Mouse (Mus musculus): ENCODE results near the gene Pdcd4. TPM values are rescaled to one million over a fixed set of nuclear protein-coding genes. Genes with fewer than 3 reads are reported as not detected.

Gene Pdcd4
- polyA plus RNA-seq, 1 experiment from 2014 or later, result 72.9 TPM

DNA sequence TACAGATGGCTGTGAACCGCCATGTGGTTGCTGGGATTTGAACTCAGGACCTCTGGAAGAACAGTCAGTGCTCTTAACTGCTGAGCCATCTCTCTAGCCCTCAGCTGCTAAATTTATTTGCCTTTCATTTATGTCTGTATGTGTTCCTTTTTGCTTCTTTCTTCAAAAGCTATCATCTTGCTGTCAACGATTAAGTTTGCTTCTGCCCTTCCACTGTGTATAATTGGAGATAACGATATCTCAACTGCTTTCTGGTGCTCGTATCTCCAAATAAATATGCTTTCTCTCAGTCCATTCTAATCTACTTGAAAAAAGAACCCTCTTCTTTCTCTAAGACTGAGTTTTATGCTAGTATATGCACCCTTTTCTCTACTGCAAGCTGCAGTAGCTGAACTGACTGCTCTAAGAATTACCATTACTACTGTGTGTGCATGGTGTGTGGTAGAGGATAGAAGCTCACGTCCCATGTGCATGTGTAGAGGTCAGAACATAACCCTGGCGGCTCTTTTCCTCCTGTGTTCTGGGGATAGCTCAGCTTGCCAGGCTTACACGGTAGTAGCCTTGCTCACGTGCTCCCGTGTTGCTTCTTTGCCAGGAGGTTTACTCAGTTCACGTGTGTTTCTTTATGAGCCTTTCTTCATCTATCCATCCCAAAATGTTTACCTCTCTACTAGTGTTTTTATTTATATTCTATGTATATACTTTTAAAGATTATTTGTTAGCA, 73.0 kb downstream of the Pdcd4 start:
- H3K4me2 ChIP-seq (ENCODE audit: low read length), result no peak overlapping the region
- 87% methylated on average over 10 of the region's 10 CpGs for WGBS
- H3K36me3 ChIP-seq (ENCODE audit: control insufficient read depth, insufficient read depth, low read length), result no peaks in the 10 kb centered on the region
- ATAC-seq (replicated peaks; ENCODE audit: low FRiP score, low TSS enrichment, low read depth), result no peak
- H3K4me3 ChIP-seq (ENCODE audit: low read depth, low read length), result no peak overlapping the region
- H3K9me3 ChIP-seq (ENCODE audit: control insufficient read depth, low read length), result no peaks in the 10 kb centered on the region
- no peak overlapping the region for H3K27ac ChIP-seq (ENCODE audit: low read depth)
- H3K9ac ChIP-seq (ENCODE audit: low read length), result no peak overlapping the region
- H3K4me1 ChIP-seq (replicated peaks; ENCODE audit: control insufficient read depth, insufficient read depth, low read length), result no peaks in the 10 kb centered on the region
- no peaks in the 10 kb centered on the region for H3K27me3 ChIP-seq (replicated peaks; ENCODE audit: control insufficient read depth, insufficient read depth, low read length)
- DNase-seq (ENCODE audit: low spot score), result no peak

DNA sequence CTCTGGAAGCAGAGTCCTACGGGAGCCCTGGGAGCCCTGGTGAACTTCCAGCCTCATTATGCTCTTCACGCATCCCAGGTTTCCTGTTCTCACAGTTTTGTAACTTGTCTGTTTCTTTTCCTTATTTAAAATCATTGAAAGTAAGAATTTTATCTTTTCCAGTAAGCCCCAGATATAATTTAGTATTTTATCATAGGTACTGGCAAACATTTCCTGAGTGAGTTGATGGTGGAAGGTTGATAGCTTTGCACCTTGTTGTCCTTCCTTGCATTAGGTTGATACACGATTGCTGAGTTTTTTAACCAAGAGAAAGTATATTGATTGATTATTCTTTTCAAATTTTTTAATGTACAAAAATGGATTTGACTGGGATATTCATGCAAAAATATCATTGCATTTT, 77.2 kb downstream of the Pdcd4 start:
- no peaks in the 10 kb centered on the region for H3K36me3 ChIP-seq (ENCODE audit: control insufficient read depth, insufficient read depth, low read length)
- no peaks in the 10 kb centered on the region for H3K4me1 ChIP-seq (replicated peaks; ENCODE audit: control insufficient read depth, insufficient read depth, low read length)
- H3K27me3 ChIP-seq (replicated peaks; ENCODE audit: control insufficient read depth, insufficient read depth, low read length), result no peaks in the 10 kb centered on the region
- H3K9me3 ChIP-seq (ENCODE audit: control insufficient read depth, low read length), result no peaks in the 10 kb centered on the region
- no peak overlapping the region for H3K4me2 ChIP-seq (ENCODE audit: low read length)
- no peak overlapping the region for H3K4me3 ChIP-seq (ENCODE audit: low read depth, low read length)
- no peak for ATAC-seq (replicated peaks; ENCODE audit: low FRiP score, low TSS enrichment, low read depth)
- 90% methylated on average over 3 of the region's 3 CpGs for WGBS
- no peak overlapping the region for H3K27ac ChIP-seq (ENCODE audit: low read depth)
- DNase-seq (ENCODE audit: low spot score), result no peak
- no peak overlapping the region for H3K9ac ChIP-seq (ENCODE audit: low read length)

DNA sequence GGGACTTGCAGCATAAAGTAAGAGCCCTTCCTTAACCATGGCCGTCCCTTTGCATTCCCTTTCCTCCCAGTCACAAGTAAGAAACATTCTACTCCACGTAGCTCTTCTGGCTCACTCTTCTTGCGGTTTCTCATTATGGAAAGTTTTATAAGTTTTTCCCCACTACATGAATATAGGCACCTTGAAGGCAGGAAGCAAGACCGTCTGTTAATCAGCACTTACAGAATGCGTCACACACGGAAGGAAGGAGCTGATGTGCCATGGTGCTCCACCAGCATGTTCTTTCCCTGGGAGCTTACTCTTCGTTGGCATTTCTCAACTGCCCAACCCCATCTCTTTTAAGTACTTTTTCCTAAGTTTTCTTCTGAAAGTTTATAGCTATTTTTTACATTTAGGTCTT, 79.9 kb downstream of the Pdcd4 start:
- Histone ChIP-seq H3K36me3 (ENCODE audit: control insufficient read depth, insufficient read depth, low read length) (no peaks in the 10 kb centered on the region), H3K4me3 (ENCODE audit: low read depth, low read length) (no peak overlapping the region), H3K9ac (ENCODE audit: low read length) (no peak overlapping the region), H3K9me3 (ENCODE audit: control insufficient read depth, low read length) (no peaks in the 10 kb centered on the region), H3K4me1 (replicated peaks; ENCODE audit: control insufficient read depth, insufficient read depth, low read length) (no peaks in the 10 kb centered on the region), H3K4me2 (ENCODE audit: low read length) (no peak overlapping the region), H3K27me3 (replicated peaks; ENCODE audit: control insufficient read depth, insufficient read depth, low read length) (no peaks in the 10 kb centered on the region), H3K27ac (ENCODE audit: low read depth) (no peak overlapping the region)
- WGBS, result 80% methylated on average over 7 of the region's 7 CpGs
- ATAC-seq (replicated peaks; ENCODE audit: low FRiP score, low TSS enrichment, low read depth), result no peak
- no peak for DNase-seq (ENCODE audit: low spot score)

DNA sequence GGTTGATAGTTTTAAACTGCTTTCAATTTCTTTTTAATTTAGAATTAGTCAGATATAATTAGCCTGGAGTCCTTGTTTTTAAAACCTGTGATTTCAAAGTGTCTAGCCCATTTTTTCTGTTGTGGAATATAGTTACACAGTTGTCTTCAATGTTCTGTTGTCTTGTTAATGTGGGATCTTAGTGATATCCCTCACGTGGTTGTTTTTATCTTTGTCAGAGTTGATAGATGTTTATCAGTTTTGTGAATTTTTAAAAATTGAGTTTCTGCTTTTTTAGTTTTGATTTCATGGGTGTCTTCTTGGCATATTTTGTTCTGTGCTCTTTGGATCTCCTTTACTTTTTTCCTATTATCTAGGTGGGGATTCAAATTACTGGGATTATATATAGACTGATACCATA, 81.6 kb downstream of the Pdcd4 start:
- H3K4me1 ChIP-seq (replicated peaks; ENCODE audit: control insufficient read depth, insufficient read depth, low read length), result no peaks in the 10 kb centered on the region
- ATAC-seq (replicated peaks; ENCODE audit: low FRiP score, low TSS enrichment, low read depth), result no peak
- H3K9me3 ChIP-seq (ENCODE audit: control insufficient read depth, low read length), result no peaks in the 10 kb centered on the region
- no peak overlapping the region for H3K4me3 ChIP-seq (ENCODE audit: low read depth, low read length)
- no peak overlapping the region for H3K27ac ChIP-seq (ENCODE audit: low read depth)
- DNase-seq (ENCODE audit: low spot score), result no peak
- H3K9ac ChIP-seq (ENCODE audit: low read length), result no peak overlapping the region
- H3K36me3 ChIP-seq (ENCODE audit: control insufficient read depth, insufficient read depth, low read length), result no peaks in the 10 kb centered on the region
- no peaks in the 10 kb centered on the region for H3K27me3 ChIP-seq (replicated peaks; ENCODE audit: control insufficient read depth, insufficient read depth, low read length)
- 69% methylated on average over 1 of the region's 1 CpGs for WGBS
- H3K4me2 ChIP-seq (ENCODE audit: low read length), result no peak overlapping the region

Other genes starting within 250 kb of the Pdcd4 start
- gene Rbm20, start 214.9 kb upstream of the Pdcd4 start, polyA plus RNA-seq (2014; fragmentation: Nextera tagmentation; extraction: Ambion mirVana), result 0.62 and 0.63 TPM in 2 replicates
- 49.2 and 54.7 TPM in 2 replicates for gene Shoc2, start 52.1 kb downstream of the Pdcd4 start, polyA plus RNA-seq (2014; fragmentation: Nextera tagmentation; extraction: Ambion mirVana)
- gene Bbip1, start 52.4 kb downstream of the Pdcd4 start, polyA plus RNA-seq (2014; fragmentation: Nextera tagmentation; extraction: Ambion mirVana), result 89.9 and 91.4 TPM in 2 replicates
- gene Adra2a, start 151.9 kb downstream of the Pdcd4 start, polyA plus RNA-seq (2014; fragmentation: Nextera tagmentation; extraction: Ambion mirVana), result 1.5 and 2.5 TPM in 2 replicates